Mouse (Mus musculus) yolk sac, embryonic 10.5 days (tissue): ENCODE results near the gene C1qtnf7.

Experiments
- DNase-seq: peaks from one replicate; pipeline ENCODE4 v3.0.0-alpha.2; 2017; ENCODE audit warnings: low spot score

The C1qtnf7 gene

GRCm38 (mm10) chr5:43609760-43610159, 94.4 kb downstream of the C1qtnf7 start:
- DNase-seq = no peak

- no peak for DNase-seq
Observed at GRCm38 (mm10) chr5:43621575-43622299, 106.4 kb downstream of the C1qtnf7 start.

- DNase-seq = no peak
Observed at GRCm38 (mm10) chr5:43625407-43625806, 110.1 kb downstream of the C1qtnf7 start.

GRCm38 (mm10) chr5:43634071-43634601, 118.8 kb downstream of the C1qtnf7 start:
- no peak for DNase-seq

GRCm38 (mm10) chr5:43634602-43635081, 119.3 kb downstream of the C1qtnf7 start:
- DNase-seq = no peak

GRCm38 (mm10) chr5:43645020-43645419, 129.7 kb downstream of the C1qtnf7 start:
- DNase-seq = no peak

GRCm38 (mm10) chr5:43647098-43647774, 131.9 kb downstream of the C1qtnf7 start:
- DNase-seq = no peak

- DNase-seq = no peak
Observed at GRCm38 (mm10) chr5:43661498-43661897, 146.2 kb downstream of the C1qtnf7 start.

GRCm38 (mm10) chr5:43661997-43662961, 146.9 kb downstream of the C1qtnf7 start, which contains the start of gene Cc2d2a:
Gene Cc2d2a, plus strand, starts transcription at chr5:43662346.
- DNase-seq = peak; percentile 67

- DNase-seq = no peak
Observed at GRCm38 (mm10) chr5:43663531-43663930, 148.2 kb downstream of the C1qtnf7 start.

GRCm38 (mm10) chr5:43665144-43665543, 149.8 kb downstream of the C1qtnf7 start:
- DNase-seq = no peak
